Mouse (Mus musculus) midbrain, embryonic 11.5 days (tissue): ENCODE results near the gene Tmem109. TPM values are rescaled to one million over a fixed set of nuclear protein-coding genes. Genes with fewer than 3 reads are reported as not detected.

Experiments used
- ATAC-seq: fragments of 200-750 bp; cut with Nextera tagmentation; 2 replicates; pipeline ENCODE4 v1.8.0; 2017; ENCODE audit warnings: moderate TSS enrichment, moderate library complexity; ENCODE audit not compliant: low FRiP score
- DNase-seq: peaks from one replicate; pipeline ENCODE4 v3.0.0; 2015; ENCODE audit warnings: low spot score; ENCODE audit errors: missing footprints
- H3K27ac ChIP-seq: fragments of 300-500 bp; sonication (generic); 2 replicates; pipeline ENCODE4 v1.5.1; 2014; ENCODE audit warnings: low read depth, low read length
- H3K27me3 ChIP-seq: fragments of 300-500 bp; sonication (generic); 2 replicates; pipeline ENCODE4 v1.6.1; 2014; ENCODE audit warnings: mild to moderate bottlenecking, low read length, moderate library complexity, mixed read lengths; ENCODE audit not compliant: control insufficient read depth, insufficient read depth
- H3K36me3 ChIP-seq: fragments of 300-500 bp; sonication (generic); 2 replicates; pipeline ENCODE4 v1.6.1; 2014; ENCODE audit warnings: mild to moderate bottlenecking, low read length, moderate library complexity, mixed read lengths; ENCODE audit not compliant: control insufficient read depth, insufficient read depth
- H3K4me1 ChIP-seq: fragments of 300-500 bp; sonication (generic); 2 replicates; pipeline ENCODE4 v1.6.1; 2014; ENCODE audit warnings: low read length; ENCODE audit not compliant: control insufficient read depth, insufficient read depth
- H3K4me2 ChIP-seq: fragments of 300-500 bp; sonication (generic); 2 replicates; pipeline ENCODE4 v1.6.1; 2014; ENCODE audit warnings: mild to moderate bottlenecking, moderate library complexity
- H3K4me3 ChIP-seq: fragments of 300-500 bp; sonication (generic); 2 replicates; pipeline ENCODE4 v1.5.1; 2014; ENCODE audit warnings: low read depth, low read length
- H3K9ac ChIP-seq: fragments of 300-500 bp; sonication (generic); 2 replicates; pipeline ENCODE4 v1.6.1; 2014; ENCODE audit warnings: low read length
- H3K9me3 ChIP-seq: fragments of 300-500 bp; sonication (generic); 2 replicates; pipeline ENCODE4 v1.6.1; 2016; ENCODE audit warnings: low read length; ENCODE audit not compliant: control insufficient read depth
- WGBS: fragments of 180-500 bp; shearing (Covaris S2); extraction: QIAGEN DNeasy Blood & Tissue Kit; methylation state at CpG from one replicate; pipeline ENCODE4 v1.1.7; 2014; 5-methylcytosine and 5-hydroxymethylcytosine counted together
- polyA plus RNA-seq: library from polyadenylated mRNA; unstranded; fragments of >200 nt; fragmentation: Nextera tagmentation; extraction: Ambion mirVana; gene quantifications from 2 replicates; pipeline ENCODE4 v1.2.1, GENCODE M21; 2014

Gene Tmem109
- polyA plus RNA-seq, 1 experiment from 2014 or later, result 41.2 TPM

DNA sequence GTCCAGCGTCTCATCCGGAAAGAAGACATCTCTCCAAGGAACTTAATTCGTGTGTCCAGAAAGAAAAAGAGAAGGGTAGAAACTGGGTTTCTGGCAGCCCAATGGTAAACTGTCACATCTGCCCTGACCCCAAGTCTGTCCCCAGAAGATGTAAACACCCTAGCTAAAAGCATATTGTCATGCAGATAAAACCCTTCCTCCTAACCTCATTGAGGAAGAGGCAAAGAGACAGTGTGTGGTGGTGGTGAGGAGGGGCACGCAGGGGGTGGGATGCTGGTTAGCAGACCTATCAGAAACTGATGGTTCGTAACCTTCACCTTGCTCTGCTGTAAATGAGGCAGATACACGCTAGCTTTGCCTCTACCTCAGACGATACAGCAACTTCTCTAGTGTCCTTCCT, 60.5 kb downstream of the Tmem109 start:
- Histone ChIP-seq H3K27ac (no peak overlapping the region), H3K27me3 (no peaks in the 10 kb centered on the region), H3K4me3 (no peak overlapping the region), H3K4me1 (peaks cover 2% of the 10 kb centered on the region; the same call in 1 of the 2 replicates), H3K4me2 (no peak overlapping the region), H3K9me3 (no peaks in the 10 kb centered on the region), H3K9ac (no peak overlapping the region), H3K36me3 (no peaks in the 10 kb centered on the region)
- DNase-seq (no peak), ATAC-seq (no peak)
- WGBS, result 63% methylated on average over 7 of the region's 7 CpGs

Other genes with a start within 250 kb of the Tmem109 start
- 0.18 and 0.36 TPM in 2 replicates for gene Vwce, start 247.8 kb downstream of the Tmem109 start, polyA plus RNA-seq
- not detected in 2 replicates for gene Pga5, start 203.9 kb downstream of the Tmem109 start, polyA plus RNA-seq
- gene Vps37c, start 193.3 kb downstream of the Tmem109 start, polyA plus RNA-seq, result 23.1 and 26.0 TPM in 2 replicates
- gene Cd5, start 143.0 kb downstream of the Tmem109 start, polyA plus RNA-seq, result 0.08 and 0.22 TPM in 2 replicates
- gene Cd6, start 51.9 kb downstream of the Tmem109 start, polyA plus RNA-seq, result not detected in 2 replicates
- 0.18 and 0.25 TPM in 2 replicates for gene Slc15a3, start 42.3 kb downstream of the Tmem109 start, polyA plus RNA-seq
- 51.3 and 58.3 TPM in 2 replicates for gene Tmem132a, start 12.1 kb downstream of the Tmem109 start, polyA plus RNA-seq
- gene Prpf19, start 13.2 kb upstream of the Tmem109 start, polyA plus RNA-seq, result 52.7 and 58.4 TPM in 2 replicates
- 0.22 TPM in 1 of 2 replicates, not detected in the other for gene Zp1, start 38.6 kb upstream of the Tmem109 start, polyA plus RNA-seq
- gene Ptgdr2, start 55.2 kb upstream of the Tmem109 start, polyA plus RNA-seq, result 0.05 and 0.12 TPM in 2 replicates
- gene Ccdc86, start 67.3 kb upstream of the Tmem109 start, polyA plus RNA-seq, result 20.0 and 22.5 TPM in 2 replicates
- not detected in 2 replicates for gene Ms4a10, start 92.7 kb upstream of the Tmem109 start, polyA plus RNA-seq
- gene Ms4a15, start 111.2 kb upstream of the Tmem109 start, polyA plus RNA-seq, result not detected in 2 replicates
- gene Ms4a18, start 136.0 kb upstream of the Tmem109 start, polyA plus RNA-seq, result not detected in 2 replicates
- not detected in 2 replicates for gene Ms4a8a, start 199.1 kb upstream of the Tmem109 start, polyA plus RNA-seq
- not detected in 2 replicates for gene 1700017D01Rik, start 248.9 kb upstream of the Tmem109 start, polyA plus RNA-seq